Mouse (Mus musculus) fibroblast of lung, adult 2 months (primary cell): Measurements from ENCODE around the gene Nsun4.

ENCODE experiments used
- DNase-seq: peaks from one replicate; pipeline ENCODE4 v3.0.0-alpha.2; 2011; ENCODE audit warnings: low read depth

Gene Nsun4

GRCm38 (mm10) chr4:116053399-116053961 is at the start of gene Nsun4:
Gene Nsun4, minus strand, starts transcription at chr4:116053876.
- DNase-seq = peak; percentile 94

- no peak for DNase-seq
Observed at GRCm38 (mm10) chr4:116100959-116101358, 47.3 kb upstream of the Nsun4 start.

GRCm38 (mm10) chr4:116097211-116097610 is 43.5 kb upstream of the Nsun4 start:
- DNase-seq = no peak

DNA sequence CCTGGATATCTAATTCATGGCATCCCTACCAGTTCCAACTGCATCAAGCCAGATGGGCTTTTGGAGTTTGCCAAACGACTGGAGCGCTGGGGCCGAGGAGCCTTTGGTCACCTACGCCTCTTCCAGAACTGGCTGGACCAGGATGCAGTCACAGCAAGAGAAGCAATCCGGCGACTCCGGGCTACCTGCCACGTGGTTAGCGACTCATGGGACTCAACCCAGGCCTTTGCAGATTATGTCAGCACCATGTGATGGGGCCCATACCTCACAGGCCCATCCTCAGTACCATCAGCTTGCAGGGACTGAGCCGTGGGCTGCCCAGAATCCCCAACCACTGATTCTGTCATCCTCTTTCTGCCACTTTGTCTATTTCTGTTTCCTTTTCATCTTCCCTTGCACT is 42.6 kb upstream of the Nsun4 start:
- DNase-seq = no peak

- DNase-seq = no peak
Observed at GRCm38 (mm10) chr4:116088510-116089249, 35.0 kb upstream of the Nsun4 start.

DNA sequence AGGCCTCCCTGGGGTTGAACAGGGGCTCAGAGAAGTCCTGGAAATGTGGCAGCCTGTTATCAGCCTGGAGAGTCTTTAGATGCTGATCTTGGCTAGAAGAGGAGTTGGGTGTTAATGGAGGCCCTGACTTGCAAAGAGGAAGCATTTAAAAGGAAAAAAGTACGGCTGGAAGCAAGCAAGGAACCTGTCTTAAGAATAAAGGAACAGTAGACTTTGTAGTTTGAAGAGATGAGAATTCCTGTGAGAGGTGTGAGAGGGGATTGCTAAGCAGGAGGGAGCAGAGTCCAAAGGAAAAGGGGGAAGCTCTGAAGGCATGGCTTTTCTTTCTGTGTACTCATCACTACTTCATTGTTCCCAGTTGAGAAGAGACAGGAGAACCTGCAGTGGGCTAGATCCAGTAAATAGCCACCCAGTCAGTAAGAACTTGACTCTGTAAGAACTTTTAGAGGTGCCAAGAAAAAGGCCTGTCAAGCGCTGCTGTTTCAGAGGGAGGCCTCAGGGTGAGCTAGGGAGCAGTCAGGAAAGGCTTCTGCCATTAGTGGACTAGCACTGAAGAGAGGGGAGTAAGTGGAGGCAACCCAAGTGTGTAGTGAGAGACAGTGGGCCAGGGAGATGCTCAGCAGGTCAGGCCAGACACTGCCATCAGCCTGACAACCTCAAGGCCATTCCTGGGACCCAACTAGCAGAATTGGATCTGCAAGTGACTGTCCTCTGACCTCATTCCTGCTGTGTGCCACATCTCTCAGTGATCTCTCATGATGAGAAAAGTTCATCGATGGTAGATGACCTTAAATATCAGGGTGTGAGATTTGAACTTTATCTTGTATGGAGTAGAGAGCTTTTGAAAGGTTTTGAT is 23.8 kb upstream of the Nsun4 start:
- DNase-seq = no peak

- no peak for DNase-seq
Observed at GRCm38 (mm10) chr4:116076369-116077231, 22.9 kb upstream of the Nsun4 start.

DNA sequence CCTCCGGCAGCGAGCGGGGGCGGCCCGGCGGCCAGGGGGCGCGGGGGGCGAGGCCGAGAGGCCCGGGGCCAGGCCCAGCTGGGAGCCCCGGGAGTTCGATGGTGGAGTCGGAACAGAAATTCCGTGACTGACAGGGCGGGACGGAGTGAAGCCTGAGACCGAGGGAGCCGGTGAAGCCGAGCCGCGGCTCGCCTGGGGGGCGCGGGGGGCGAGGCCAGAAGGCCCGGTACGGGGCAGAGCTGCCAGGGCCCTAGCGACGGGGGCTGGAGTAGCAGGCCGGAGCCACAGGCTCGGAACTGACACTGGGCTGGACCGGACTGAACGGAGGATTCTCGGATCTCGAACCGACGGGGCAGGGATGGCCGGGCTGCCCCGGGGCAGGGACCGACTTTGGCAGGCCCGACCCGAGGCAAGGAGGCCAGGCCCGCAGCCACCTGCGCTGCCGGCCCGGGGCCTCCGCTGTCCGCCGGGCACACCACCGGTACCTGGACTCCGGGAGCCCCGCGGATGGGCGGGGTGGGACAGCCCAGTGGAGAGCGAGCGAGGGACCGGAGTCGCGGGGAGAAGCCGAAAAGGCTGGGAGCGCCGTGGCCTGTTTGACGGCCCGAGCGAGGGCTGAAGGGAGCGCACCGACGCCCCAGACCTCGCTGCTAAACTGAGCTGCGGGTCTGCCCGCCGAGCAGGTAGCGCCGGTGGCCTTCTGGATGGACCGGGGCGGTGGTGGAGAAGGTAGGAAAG is 22.1 kb upstream of the Nsun4 start:
- no peak for DNase-seq

DNA sequence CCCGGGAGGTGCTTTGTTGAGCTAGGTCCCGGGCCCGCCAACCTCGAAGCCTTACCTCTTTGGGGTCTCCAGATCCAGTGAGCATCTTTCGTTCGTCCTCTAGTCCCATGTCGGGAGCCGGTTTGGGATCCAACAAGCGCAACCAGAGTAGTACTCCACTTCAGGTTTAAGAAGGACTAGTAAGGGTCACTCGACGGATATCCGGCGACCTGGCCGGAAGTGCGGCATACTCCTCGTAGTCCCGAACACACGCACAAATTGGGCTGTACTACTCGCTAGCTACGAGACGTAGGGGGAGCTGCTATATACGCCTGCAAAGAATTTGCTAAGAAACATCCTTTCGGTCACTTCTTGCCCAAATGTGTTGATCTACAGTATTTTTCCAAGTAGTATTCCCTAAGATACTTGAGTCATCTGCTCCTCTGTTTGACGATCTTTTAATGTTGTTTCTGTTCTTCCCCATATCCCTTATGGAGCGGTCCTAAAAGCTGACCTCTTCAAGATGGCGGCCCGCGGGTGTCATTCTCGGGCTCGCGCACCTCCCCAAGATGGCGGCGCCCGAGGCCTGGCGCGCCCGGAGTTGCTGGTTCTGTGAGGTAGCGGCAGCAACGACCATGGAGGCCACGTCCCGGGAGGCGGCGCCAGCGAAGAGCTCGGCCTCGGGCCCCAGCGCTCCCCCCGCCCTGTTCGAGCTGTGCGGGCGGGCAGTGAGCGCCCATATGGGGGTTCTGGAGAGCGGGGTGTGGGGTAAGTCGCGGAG is 21.4 kb upstream of the Nsun4 start, which contains the start of the genes Uqcrh and Lrrc41:
TSS of gene Uqcrh (minus strand) at position 211 of the 760 bp plus-strand sequence.
TSS of gene Lrrc41 (plus strand) at position 409 of the 760 bp plus-strand sequence.
- DNase-seq = peak; percentile 78

DNA sequence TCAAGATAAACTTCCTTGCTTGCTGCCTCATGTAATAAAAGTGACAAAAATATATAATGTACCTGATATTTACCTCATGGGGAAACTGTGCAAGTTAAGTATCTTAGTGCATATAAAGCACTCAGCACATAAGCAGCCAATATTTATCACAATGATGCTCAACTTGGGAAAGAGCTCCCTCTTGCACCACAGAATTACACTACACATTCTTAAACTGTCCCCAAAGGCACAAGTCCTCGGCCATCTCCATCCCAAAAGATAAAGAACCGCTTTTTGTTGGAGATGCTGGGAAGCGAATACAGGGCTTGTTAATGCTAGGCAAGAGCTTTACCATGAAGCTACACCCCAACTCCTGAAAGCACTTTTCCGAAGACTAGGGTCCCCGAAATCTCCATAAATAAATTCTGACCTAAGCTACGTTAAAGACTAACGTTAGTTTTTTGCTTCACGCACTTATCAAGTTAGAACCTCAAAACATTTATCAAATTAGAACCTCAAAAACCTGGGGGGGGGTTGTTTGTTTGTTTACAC is 20.5 kb upstream of the Nsun4 start:
- no peak for DNase-seq

- no peak for DNase-seq
Observed at GRCm38 (mm10) chr4:116073146-116073545, 19.5 kb upstream of the Nsun4 start.

DNA sequence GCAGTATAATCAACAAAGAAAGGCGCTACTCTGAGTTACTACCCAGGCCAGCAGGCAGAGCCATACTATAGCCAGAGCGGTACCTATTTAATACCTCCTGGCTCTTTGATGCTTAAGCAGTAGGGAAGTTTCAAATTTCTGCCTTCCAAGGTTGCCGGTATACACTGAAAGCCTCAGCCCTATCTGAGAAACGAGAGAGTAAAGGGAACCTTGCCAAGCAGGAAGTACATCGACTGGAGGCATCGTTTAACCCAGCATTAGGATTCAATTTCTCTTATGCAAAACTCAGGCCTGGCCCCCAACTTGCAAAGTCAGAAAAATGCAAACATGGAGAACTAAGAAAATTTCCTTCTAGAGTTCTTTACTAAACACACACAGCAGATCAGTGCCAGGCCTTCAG is 16.4 kb upstream of the Nsun4 start:
- no peak for DNase-seq

DNA sequence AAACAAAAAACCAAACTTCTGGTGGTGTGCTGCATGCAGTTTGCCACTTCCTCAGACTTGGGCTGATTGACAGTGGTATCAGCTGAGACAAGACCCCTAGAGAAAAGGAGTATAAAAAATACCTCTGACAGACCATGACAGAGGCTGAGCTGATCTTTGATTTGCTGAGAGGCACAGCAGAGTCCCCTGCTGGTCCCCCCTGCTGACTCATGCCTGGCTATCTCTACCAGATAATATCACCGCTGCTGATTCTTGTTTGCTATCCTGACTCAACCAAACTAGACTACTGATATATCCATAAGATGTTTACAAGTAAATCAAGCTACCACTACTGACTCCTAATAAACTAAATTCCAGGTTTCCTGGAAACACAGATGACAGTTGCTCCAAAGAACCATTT is 10.2 kb upstream of the Nsun4 start:
- no peak for DNase-seq

DNA sequence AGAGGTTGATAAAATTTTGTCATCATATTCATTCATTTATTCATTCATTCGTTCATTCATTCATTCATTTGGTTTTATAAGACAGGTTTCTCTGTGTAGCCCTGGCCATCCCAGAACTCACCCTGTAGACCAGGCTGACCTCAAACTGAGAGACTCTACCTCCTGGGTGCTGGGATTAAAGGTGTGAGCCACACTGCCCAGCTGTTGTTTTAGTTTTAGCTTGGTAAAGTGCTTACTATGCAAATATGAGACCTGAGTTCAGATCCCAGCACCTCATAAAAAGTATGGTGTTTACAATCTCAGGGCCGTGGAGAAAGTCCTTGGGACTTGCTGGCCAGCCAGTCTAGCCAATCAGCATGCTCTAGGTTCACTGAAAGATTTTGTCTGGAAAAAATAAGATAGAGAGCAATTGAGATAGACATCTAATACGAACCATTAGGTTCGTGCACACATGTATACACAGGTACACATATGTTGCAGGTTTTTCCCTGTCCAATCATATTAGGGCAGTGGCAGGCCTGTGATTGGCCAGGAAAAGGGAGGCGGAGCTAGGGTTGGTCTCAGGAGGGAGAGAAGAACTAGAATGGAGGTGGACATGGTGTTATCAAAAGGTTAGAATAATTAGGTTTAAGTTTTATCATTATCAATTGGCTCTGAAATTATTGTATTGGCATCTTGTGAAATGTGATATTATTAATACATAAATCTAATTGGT is 5.5 kb upstream of the Nsun4 start:
- no peak for DNase-seq

GRCm38 (mm10) chr4:116057559-116057958 is 3.9 kb upstream of the Nsun4 start:
- DNase-seq = no peak

DNA sequence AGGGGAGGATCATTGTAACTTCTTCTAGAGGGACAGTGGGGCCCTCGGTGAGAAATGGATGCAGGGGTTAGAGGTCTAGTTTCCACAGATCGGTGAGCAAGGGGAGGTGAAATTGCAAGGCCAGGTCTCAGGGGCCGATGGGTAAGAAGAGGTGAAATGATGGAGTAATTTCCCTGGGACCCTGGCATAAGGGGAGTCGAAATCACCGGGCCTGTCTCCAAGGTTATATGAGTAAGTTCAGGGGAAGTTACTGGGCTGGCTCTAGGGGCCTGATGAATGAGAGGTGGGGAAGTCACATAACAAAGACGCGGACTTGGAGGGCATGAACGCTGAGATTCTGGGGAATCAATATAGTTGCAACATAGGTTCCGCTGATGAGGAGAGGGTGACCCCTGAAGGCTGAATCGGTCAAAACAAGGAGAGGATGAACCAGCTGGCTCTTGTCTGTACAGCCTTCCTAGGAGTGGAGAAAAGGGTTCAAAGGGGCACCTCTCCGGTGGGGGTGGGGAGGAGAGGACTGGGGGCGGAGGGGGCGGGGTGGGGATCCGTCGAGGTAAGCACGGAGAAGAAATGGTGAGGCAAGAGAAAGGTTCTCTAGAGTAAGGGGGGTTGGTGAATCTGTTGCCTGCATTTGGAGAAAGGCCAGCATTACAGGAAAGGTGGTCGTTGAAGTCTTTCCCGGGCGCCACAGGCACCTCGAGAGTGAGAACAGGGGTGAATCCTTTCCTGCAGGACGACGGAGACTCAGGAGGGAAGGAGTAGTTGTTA is 966 bp downstream of the Nsun4 start:
- DNase-seq = no peak

DNA sequence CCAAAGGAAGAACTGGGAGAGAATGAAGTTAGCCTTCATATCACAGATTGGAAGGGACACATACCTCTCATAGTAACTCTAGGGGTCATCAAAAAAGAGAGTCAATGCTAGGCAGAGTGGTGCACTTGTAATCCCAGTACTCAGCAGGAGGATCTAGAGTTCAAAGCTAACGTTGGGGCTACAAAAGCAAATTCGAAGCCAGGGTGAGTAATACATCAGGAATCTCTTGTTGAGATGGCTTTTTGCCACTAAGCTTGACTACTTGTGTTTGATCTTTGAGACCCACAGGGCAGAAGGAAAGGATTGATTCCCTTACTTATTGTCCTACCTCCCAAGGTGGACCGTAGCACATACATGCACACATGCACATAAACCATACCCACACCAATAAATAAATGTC is 4.5 kb downstream of the Nsun4 start:
- no peak for DNase-seq

GRCm38 (mm10) chr4:116048130-116048920 is 5.4 kb downstream of the Nsun4 start:
- DNase-seq = no peak
